Mouse (Mus musculus): ENCODE measurements around the gene Zic4.

GRCm38 (mm10) chr9:91373811-91374575 lies 11.8 kb downstream of the Zic4 start:
- TF ChIP-seq CTCF (IDR thresholded peaks at IDR 0.05; ENCODE audit: low read depth) (no peak), EP300 (IDR thresholded peaks at IDR 0.05; ENCODE audit: low read depth) (no peak)

Measured in liver, postnatal 0 days (tissue).